Mouse (Mus musculus): Measurements from ENCODE around the gene Sirpa.

DNA sequence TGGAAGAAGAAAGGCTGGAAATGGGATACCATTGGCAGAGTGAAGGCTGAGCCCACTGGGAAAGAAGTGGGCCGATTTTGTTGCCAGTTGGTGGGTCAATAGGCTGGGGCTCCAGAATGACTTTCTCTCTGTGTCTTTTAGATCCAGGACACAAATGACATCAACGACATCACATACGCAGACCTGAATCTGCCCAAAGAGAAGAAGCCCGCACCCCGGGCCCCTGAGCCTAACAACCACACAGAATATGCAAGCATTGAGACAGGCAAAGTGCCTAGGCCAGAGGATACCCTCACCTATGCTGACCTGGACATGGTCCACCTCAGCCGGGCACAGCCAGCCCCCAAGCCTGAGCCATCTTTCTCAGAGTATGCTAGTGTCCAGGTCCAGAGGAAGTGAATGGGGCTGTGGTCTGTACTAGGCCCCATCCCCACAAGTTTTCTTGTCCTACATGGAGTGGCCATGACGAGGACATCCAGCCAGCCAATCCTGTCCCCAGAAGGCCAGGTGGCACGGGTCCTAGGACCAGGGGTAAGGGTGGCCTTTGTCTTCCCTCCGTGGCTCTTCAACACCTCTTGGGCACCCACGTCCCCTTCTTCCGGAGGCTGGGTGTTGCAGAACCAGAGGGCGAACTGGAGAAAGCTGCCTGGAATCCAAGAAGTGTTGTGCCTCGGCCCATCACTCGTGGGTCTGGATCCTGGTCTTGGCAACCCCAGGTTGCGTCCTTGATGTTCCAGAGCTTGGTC is 37.3 kb downstream of the Sirpa start:
- TF ChIP-seq CTCF (IDR thresholded peaks at IDR 0.05; ENCODE audit: low read depth) (no peak), EP300 (IDR thresholded peaks at IDR 0.05; ENCODE audit: low read depth) (no peak)

All from liver, postnatal 0 days (tissue).